Comparison of ENCODE assay signal across 25 mouse cellular contexts in the genomic region with DNA sequence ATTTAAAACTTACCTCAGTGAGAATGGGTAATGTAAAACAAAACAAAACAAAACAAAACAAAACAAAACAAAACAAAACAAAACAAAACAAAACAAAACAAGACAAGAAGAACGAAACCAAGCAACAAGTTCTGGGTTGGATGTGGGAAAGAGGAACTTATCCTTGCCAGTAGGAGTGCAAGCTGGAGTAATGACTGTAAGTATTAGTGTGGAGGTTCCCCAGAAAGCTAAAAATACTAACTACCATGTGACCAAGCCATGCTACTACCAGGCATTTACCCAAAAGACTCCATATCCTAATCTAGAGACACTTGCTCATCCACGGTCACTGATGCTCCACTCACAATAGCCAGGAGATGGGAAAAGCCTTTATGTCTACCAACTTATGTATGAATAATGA. TPM values are rescaled to one million over a fixed set of nuclear protein-coding genes. Genes with fewer than 3 reads are reported as not detected.
DNase-seq lines count a peak whose midpoint lies in the region; ATAC-seq and TF ChIP-seq lines count a peak whose summit lies in the region.
"Had no signal": no experiment of that assay in that cellular context is flagged by ENCODE, and none has a peak within 500 bp of the region (broad histone marks: within the 10 kb centered on the region; RNA-seq: fewer than 3 reads in every experiment).

No protein-coding gene starts in this region.

- WGBS in lung, postnatal 0 days = 65% methylated on average over 2 of the region's 2 CpGs
- WGBS in limb, embryonic 10.5 days = 96% methylated on average over 2 of the region's 2 CpGs
- 93% methylated on average over 2 of the region's 2 CpGs for WGBS in kidney, embryonic 14.5 days

- no peak for TF ChIP-seq POLR2A in bone marrow macrophage, adult 2 months (IDR thresholded peaks at IDR 0.05; ENCODE audit: borderline replicate concordance, low read depth, low read length)

- H3K4me2 ChIP-seq in lung, postnatal 0 days (replicated peaks; ENCODE audit: low read depth, low read length) = no peak overlapping the region
- no peak overlapping the region for H3K4me2 ChIP-seq in kidney, embryonic 14.5 days (replicated peaks; ENCODE audit: low read depth, low read length)
- H3K4me2 ChIP-seq: forebrain, embryonic 13.5 days; heart, embryonic 11.5 days; heart, embryonic 15.5 days; hindbrain, embryonic 14.5 days had no signal

- H3K9me3 ChIP-seq in lung, postnatal 0 days (ENCODE audit: low read length) = no peaks in the 10 kb centered on the region
- no peaks in the 10 kb centered on the region for H3K9me3 ChIP-seq in limb, embryonic 10.5 days (replicated peaks)
- H3K9me3 ChIP-seq in kidney, embryonic 14.5 days (ENCODE audit: control insufficient read depth, low read length) = no peaks in the 10 kb centered on the region
- H3K9me3 ChIP-seq: forebrain, embryonic 13.5 days; heart, embryonic 15.5 days had no signal

- H3K27me3 ChIP-seq in lung, postnatal 0 days (replicated peaks; ENCODE audit: insufficient read depth, low read length) = no peaks in the 10 kb centered on the region
- no peaks in the 10 kb centered on the region for H3K27me3 ChIP-seq in limb, embryonic 10.5 days (ENCODE audit: low read depth, poor library complexity, severe bottlenecking)
- H3K27me3 ChIP-seq in kidney, embryonic 14.5 days (ENCODE audit: control insufficient read depth, insufficient read depth, low read length) = no peaks in the 10 kb centered on the region
- H3K27me3 ChIP-seq: forebrain, embryonic 13.5 days; heart, embryonic 15.5 days had no signal

- TF ChIP-seq CTCF in lung, postnatal 0 days (IDR thresholded peaks at IDR 0.05) = no peak
- TF ChIP-seq CTCF in bone marrow macrophage, adult 2 months (IDR thresholded peaks at IDR 0.05; ENCODE audit: low read depth, low read length) = no peak

- peak; percentile 6 for DNase-seq in lung, postnatal 0 days (ENCODE audit: low spot score)
- DNase-seq in lung, postnatal 4 days = no peak
- peak; percentile 2 for DNase-seq in limb, embryonic 10.5 days (ENCODE audit: low spot score)
- no peak for DNase-seq in retina, postnatal 1 day
- no peak for DNase-seq in spleen, postnatal 10 days (ENCODE audit: low spot score in 2 of 2)
- DNase-seq: adrenal gland, postnatal 10 days; cerebellum, adult 18-20 months; cerebellum, adult 9-11 months; cerebellum, postnatal 36 days; forebrain, postnatal 0 days; gastrocnemius, postnatal 25 days; heart, adult 2 months had no signal

- no peaks in the 10 kb centered on the region for H3K36me3 ChIP-seq in lung, postnatal 0 days (ENCODE audit: insufficient read depth, low read length)
- no peaks in the 10 kb centered on the region for H3K36me3 ChIP-seq in limb, embryonic 10.5 days
- no peaks in the 10 kb centered on the region for H3K36me3 ChIP-seq in kidney, embryonic 14.5 days (ENCODE audit: control insufficient read depth, insufficient read depth, low read length)
- H3K36me3 ChIP-seq: embryonic facial prominence, embryonic 10.5 days; heart, embryonic 15.5 days; hindbrain, embryonic 10.5 days had no signal

- H3K4me3 ChIP-seq in lung, postnatal 0 days (ENCODE audit: low read depth, low read length) = no peak overlapping the region
- H3K4me3 ChIP-seq in bone marrow macrophage, adult 2 months (ENCODE audit: insufficient read depth, low read length) = no peak overlapping the region
- no peak overlapping the region for H3K4me3 ChIP-seq in limb, embryonic 10.5 days
- no peak overlapping the region for H3K4me3 ChIP-seq in kidney, embryonic 14.5 days (ENCODE audit: low read length)
- H3K4me3 ChIP-seq: embryonic facial prominence, embryonic 10.5 days; forebrain, embryonic 13.5 days; heart, adult 2 months; heart, embryonic 15.5 days; hindbrain, embryonic 10.5 days had no signal

- no peak overlapping the region for H3K9ac ChIP-seq in lung, postnatal 0 days (replicated peaks; ENCODE audit: low read depth)
- H3K9ac ChIP-seq in kidney, embryonic 14.5 days (ENCODE audit: low read depth, low read length) = no peak overlapping the region
- H3K9ac ChIP-seq: forebrain, embryonic 13.5 days; forebrain, postnatal 0 days; heart, embryonic 15.5 days; hindbrain, embryonic 14.5 days had no signal

- TF ChIP-seq EP300 in lung, postnatal 0 days (IDR thresholded peaks at IDR 0.05) = no peak

- no peak for ATAC-seq in lung, postnatal 0 days
- peak; percentile 86 for ATAC-seq in monocyte, adult 5-6 weeks (replicated peaks; ENCODE audit: insufficient number of reproducible peaks, low FRiP score, low TSS enrichment, poor library complexity, severe bottlenecking)
- ATAC-seq in kidney, embryonic 14.5 days (ENCODE audit: low FRiP score, low TSS enrichment) = no peak
- ATAC-seq: forebrain, embryonic 13.5 days; forebrain, postnatal 0 days had no signal

- no peaks in the 10 kb centered on the region for H3K4me1 ChIP-seq in lung, postnatal 0 days (ENCODE audit: insufficient read depth, low read depth, low read length)
- peaks cover 24% of the 10 kb centered on the region for H3K4me1 ChIP-seq in bone marrow macrophage, adult 2 months (ENCODE audit: control insufficient read depth, insufficient read depth, low read length)
- no peaks in the 10 kb centered on the region for H3K4me1 ChIP-seq in limb, embryonic 10.5 days
- H3K4me1 ChIP-seq in kidney, embryonic 14.5 days (ENCODE audit: control insufficient read depth, insufficient read depth, low read length) = no peaks in the 10 kb centered on the region
- H3K4me1 ChIP-seq: embryonic facial prominence, embryonic 10.5 days; forebrain, embryonic 13.5 days; heart, embryonic 15.5 days; hindbrain, embryonic 10.5 days had no signal

- no peak overlapping the region for H3K27ac ChIP-seq in lung, postnatal 0 days (ENCODE audit: low read length)
- H3K27ac ChIP-seq in bone marrow macrophage, adult 2 months (ENCODE audit: insufficient read depth, low read depth, low read length) = peak overlapping the region; percentile 72
- H3K27ac ChIP-seq in limb, embryonic 10.5 days = no peak overlapping the region
- H3K27ac ChIP-seq in kidney, embryonic 14.5 days (ENCODE audit: low read depth, low read length) = no peak overlapping the region
- H3K27ac ChIP-seq: embryonic facial prominence, embryonic 10.5 days; forebrain, embryonic 13.5 days; heart, adult 2 months; heart, embryonic 15.5 days; hindbrain, embryonic 10.5 days; hindbrain, embryonic 14.5 days had no signal

RNA-seq across cellular contexts. Expression of a gene that starts 5.6 kb away (rescaled TPM):
- 13.2 and 19.8 TPM in 2 replicates for polyA plus RNA-seq in lung, postnatal 0 days (2015; fragmentation: Nextera tagmentation; extraction: Ambion mirVana)
- polyA plus RNA-seq in bone marrow macrophage, adult 2 months (2012; ENCODE audit: insufficient read depth, insufficient read length, missing spikeins) = 491 and 503 TPM in 2 replicates
- polyA plus RNA-seq in limb, embryonic 10.5 days (2016; fragmentation: Nextera tagmentation; extraction: Ambion mirVana) = 0.40 TPM in 1 of 2 replicates, not detected in the other
- total RNA-seq in monocyte, adult 5-6 weeks (2017) = 388 to 868 TPM (median 791 TPM) in 3 replicates
- polyA plus RNA-seq in kidney, embryonic 14.5 days (2014; fragmentation: Nextera tagmentation; extraction: Ambion mirVana) = 2.5 and 2.6 TPM in 2 replicates
- total RNA-seq: ES-E14 had no signal
- polyA plus RNA-seq: forebrain, embryonic 13.5 days had no signal

RNA-seq across cellular contexts. Expression of a gene that starts 25.1 kb away (rescaled TPM):
- polyA plus RNA-seq in lung, postnatal 0 days (2015; fragmentation: Nextera tagmentation; extraction: Ambion mirVana) = 4.6 and 5.1 TPM in 2 replicates
- polyA plus RNA-seq in bone marrow macrophage, adult 2 months (2012; ENCODE audit: insufficient read depth, insufficient read length, missing spikeins) = 1,148 and 1,154 TPM in 2 replicates
- polyA plus RNA-seq in limb, embryonic 10.5 days (2016; fragmentation: Nextera tagmentation; extraction: Ambion mirVana) = 0.40 and 0.56 TPM in 2 replicates
- total RNA-seq in monocyte, adult 5-6 weeks (2017) = 202 to 205 TPM (median 202 TPM) in 3 replicates
- 2.8 and 3.6 TPM in 2 replicates for polyA plus RNA-seq in kidney, embryonic 14.5 days (2014; fragmentation: Nextera tagmentation; extraction: Ambion mirVana)
- total RNA-seq: ES-E14 had no signal

RNA-seq across cellular contexts. Expression of a gene that starts 43.4 kb away (rescaled TPM):
- polyA plus RNA-seq in lung, postnatal 0 days (2015; fragmentation: Nextera tagmentation; extraction: Ambion mirVana) = 0.35 TPM in 1 of 2 replicates, not detected in the other
- polyA plus RNA-seq in bone marrow macrophage, adult 2 months (2012; ENCODE audit: insufficient read depth, insufficient read length, missing spikeins) = 1.2 and 3.0 TPM in 2 replicates
- polyA plus RNA-seq in limb, embryonic 10.5 days (2016; fragmentation: Nextera tagmentation; extraction: Ambion mirVana) = not detected in 2 replicates
- 7.0 to 13.7 TPM (median 11.1 TPM) in 3 replicates for total RNA-seq in monocyte, adult 5-6 weeks (2017)
- not detected in 2 replicates for polyA plus RNA-seq in kidney, embryonic 14.5 days (2014; fragmentation: Nextera tagmentation; extraction: Ambion mirVana)
- total RNA-seq: adrenal gland, postnatal 10 days; adrenal gland, postnatal 4 days; ES-E14; gastrocnemius, adult 18-20 months; gastrocnemius, postnatal 25 days; heart, adult 2 months; heart, postnatal 25 days had no signal
- polyA plus RNA-seq: embryonic facial prominence, embryonic 10.5 days; forebrain, embryonic 13.5 days; forebrain, postnatal 0 days; heart, adult 2 months; heart, embryonic 11.5 days; heart, embryonic 15.5 days; hindbrain, embryonic 10.5 days; hindbrain, embryonic 14.5 days had no signal

Comparison
In these comparisons a context has a peak if more than half of its experiments do, and no peak if none do; other contexts are left out.
1. DNase-seq: peak in lung, postnatal 0 days (single experiment) and limb, embryonic 10.5 days (single experiment); none in lung, postnatal 4 days (0 of 2), retina, postnatal 1 day (single experiment) and spleen, postnatal 10 days (0 of 2).
2. RNA of a gene that starts 5.6 kb away (polyA plus RNA-seq): 491 to 503 TPM in bone marrow macrophage, adult 2 months; 13.2 to 19.8 TPM in lung, postnatal 0 days, 2.5 to 2.6 TPM in kidney, embryonic 14.5 days and 0.40 TPM in limb, embryonic 10.5 days; every median in the first group is over 10 times any median in the second.
3. RNA of a gene that starts 25.1 kb away (polyA plus RNA-seq): 1,148 to 1,154 TPM in bone marrow macrophage, adult 2 months; 4.6 to 5.1 TPM in lung, postnatal 0 days, 2.8 to 3.6 TPM in kidney, embryonic 14.5 days and 0.40 to 0.56 TPM in limb, embryonic 10.5 days; every median in the first group is over 100 times any median in the second.